Mouse (Mus musculus): ENCODE data around the gene Ano9.

The Ano9 gene

GRCm38 (mm10) chr7:141117636-141118035, at the start of gene Ano9:
Ano9 (minus strand) TSS chr7:141117806.
- DNase-seq (ENCODE audit: low spot score): no peak

GRCm38 (mm10) chr7:141164850-141165249, 47.2 kb upstream of the Ano9 start:
- no peak for DNase-seq (ENCODE audit: low spot score)

GRCm38 (mm10) chr7:141164397-141164796, 46.8 kb upstream of the Ano9 start:
- no peak for DNase-seq (ENCODE audit: low spot score)

- DNase-seq (ENCODE audit: low spot score): no peak
Observed at GRCm38 (mm10) chr7:141155362-141155761, 37.8 kb upstream of the Ano9 start.

- no peak for DNase-seq (ENCODE audit: low spot score)
Observed at GRCm38 (mm10) chr7:141148639-141149038, 31.0 kb upstream of the Ano9 start.

- DNase-seq (ENCODE audit: low spot score): no peak
Observed at GRCm38 (mm10) chr7:141147044-141147443, 29.4 kb upstream of the Ano9 start.

- DNase-seq (ENCODE audit: low spot score): no peak
Observed at GRCm38 (mm10) chr7:141146043-141146595, 28.5 kb upstream of the Ano9 start.

GRCm38 (mm10) chr7:141145403-141145802, 27.8 kb upstream of the Ano9 start:
- no peak for DNase-seq (ENCODE audit: low spot score)

- no peak for DNase-seq (ENCODE audit: low spot score)
Observed at GRCm38 (mm10) chr7:141144650-141145049, 27.0 kb upstream of the Ano9 start.

GRCm38 (mm10) chr7:141143861-141144260, 26.3 kb upstream of the Ano9 start:
- DNase-seq (ENCODE audit: low spot score): no peak

- DNase-seq (ENCODE audit: low spot score): peak; percentile 59
Observed at GRCm38 (mm10) chr7:141143112-141143511, 25.5 kb upstream of the Ano9 start.

GRCm38 (mm10) chr7:141141326-141141725, 23.7 kb upstream of the Ano9 start:
- DNase-seq (ENCODE audit: low spot score): no peak

GRCm38 (mm10) chr7:141131904-141132755, 14.5 kb upstream of the Ano9 start:
- no peak for DNase-seq (ENCODE audit: low spot score)

GRCm38 (mm10) chr7:141131024-141131820, 13.6 kb upstream of the Ano9 start:
- peak; percentile 98 for DNase-seq (ENCODE audit: low spot score)

- no peak for DNase-seq (ENCODE audit: low spot score)
Observed at GRCm38 (mm10) chr7:141123517-141123856, 5.9 kb upstream of the Ano9 start.

- peak; percentile 95 for DNase-seq (ENCODE audit: low spot score)
Observed at GRCm38 (mm10) chr7:141122689-141123516, 5.3 kb upstream of the Ano9 start.

- no peak for DNase-seq (ENCODE audit: low spot score)
Observed at GRCm38 (mm10) chr7:141122245-141122644, 4.6 kb upstream of the Ano9 start, which contains the start of gene Ptdss2. Ptdss2 (plus strand) TSS chr7:141122382.

GRCm38 (mm10) chr7:141121051-141121531, 3.5 kb upstream of the Ano9 start:
- DNase-seq (ENCODE audit: low spot score): no peak

GRCm38 (mm10) chr7:141120605-141121004, 3.0 kb upstream of the Ano9 start:
- no peak for DNase-seq (ENCODE audit: low spot score)

- no peak for DNase-seq (ENCODE audit: low spot score)
Observed at GRCm38 (mm10) chr7:141119487-141119886, 1.9 kb upstream of the Ano9 start.

GRCm38 (mm10) chr7:141115874-141116273, 1.7 kb downstream of the Ano9 start:
- no peak for DNase-seq (ENCODE audit: low spot score)

- DNase-seq (ENCODE audit: low spot score): no peak
Observed at GRCm38 (mm10) chr7:141103161-141103560, 14.4 kb downstream of the Ano9 start.

Measured in retina, embryonic 14.5 days (tissue).